Mouse (Mus musculus) layer of hippocampus, postnatal 10 days (tissue): ENCODE measurements around the gene Hs3st4. TPM values are rescaled to one million over a fixed set of nuclear protein-coding genes. Genes with fewer than 3 reads are reported as not detected.

Experiments
- DNase-seq, 2 experiments: peaks; one replicate each; pipeline ENCODE4 v3.0.0; 2021; ENCODE audit warnings: low spot score in 2 of 2
- total RNA-seq, 2 experiments: library from RNA; stranded (reverse); gene quantifications; 2 replicates each; pipeline ENCODE4 v1.2.3; 2021

Gene Hs3st4
- total RNA-seq, 2 experiments from 2014 or later, result 74.0 to 84.5 TPM

GRCm38 (mm10) chr7:124131312-124131711, 148.6 kb downstream of the Hs3st4 start:
- peak; percentile 61 to 65 for DNase-seq

DNA sequence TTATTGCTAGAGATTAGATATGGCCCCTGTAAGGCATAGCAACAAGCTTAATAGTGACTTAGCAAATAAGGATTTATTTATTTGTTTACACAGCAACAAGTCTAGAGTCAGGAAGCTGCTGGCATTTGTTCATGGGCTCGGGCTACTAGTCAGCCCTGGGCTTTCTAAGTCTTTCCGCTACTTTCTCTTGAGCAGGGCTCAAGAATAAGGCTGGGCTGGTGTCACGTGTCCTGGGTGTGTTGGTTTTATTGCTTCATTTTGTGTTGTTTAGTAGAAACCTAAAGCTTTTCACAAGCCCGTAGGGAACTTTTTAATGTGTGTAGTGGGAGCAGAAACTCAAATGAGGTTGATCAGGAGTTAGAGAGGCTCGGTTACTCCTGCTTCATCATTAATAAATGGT, 153.5 kb downstream of the Hs3st4 start:
- DNase-seq, result no peak

DNA sequence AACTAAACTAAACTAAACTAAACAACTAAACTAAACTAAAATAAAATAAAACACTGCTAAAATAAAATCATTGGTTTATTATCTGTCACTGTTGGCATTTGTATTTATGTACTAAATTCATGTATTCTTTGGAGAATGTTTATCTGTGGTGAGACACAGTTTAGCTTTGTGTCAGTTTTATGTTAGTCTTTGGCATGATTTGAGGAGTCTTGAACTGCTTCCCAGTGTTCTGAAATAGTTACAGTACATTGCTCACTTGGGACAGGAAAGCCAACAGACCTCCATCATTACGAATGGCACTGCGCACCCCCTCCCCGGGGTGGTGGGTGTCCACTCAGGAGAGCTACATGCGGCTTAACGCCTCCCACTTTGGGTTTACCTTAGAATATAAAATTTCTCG, 158.6 kb downstream of the Hs3st4 start:
- no peak for DNase-seq

- DNase-seq, result no peak
These were observed 168.2 kb downstream of the Hs3st4 start for GRCm38 (mm10) chr7:124150901-124151300.

- no peak for DNase-seq
These were observed 180.6 kb downstream of the Hs3st4 start for GRCm38 (mm10) chr7:124163301-124163700.

DNA sequence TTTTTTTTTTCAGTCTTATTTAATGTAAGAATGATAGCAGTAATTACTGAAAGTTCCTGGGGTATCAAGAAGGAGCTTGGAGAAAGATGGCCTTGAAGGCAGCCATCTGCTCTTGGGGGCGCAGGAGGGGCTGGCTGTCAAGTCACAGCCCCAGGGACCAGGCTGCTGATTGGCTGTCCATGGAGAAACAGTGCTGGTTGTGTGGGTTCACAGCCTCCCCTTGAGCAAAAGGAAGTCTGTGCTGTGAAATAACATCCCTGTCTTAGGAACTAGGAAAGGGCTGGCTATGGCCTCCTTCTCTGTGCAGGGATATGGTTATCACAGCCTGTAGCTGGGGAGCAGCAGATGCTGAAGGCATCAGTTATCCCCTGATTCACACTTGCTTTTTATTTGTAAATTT, 183.6 kb downstream of the Hs3st4 start:
- no peak for DNase-seq

DNA sequence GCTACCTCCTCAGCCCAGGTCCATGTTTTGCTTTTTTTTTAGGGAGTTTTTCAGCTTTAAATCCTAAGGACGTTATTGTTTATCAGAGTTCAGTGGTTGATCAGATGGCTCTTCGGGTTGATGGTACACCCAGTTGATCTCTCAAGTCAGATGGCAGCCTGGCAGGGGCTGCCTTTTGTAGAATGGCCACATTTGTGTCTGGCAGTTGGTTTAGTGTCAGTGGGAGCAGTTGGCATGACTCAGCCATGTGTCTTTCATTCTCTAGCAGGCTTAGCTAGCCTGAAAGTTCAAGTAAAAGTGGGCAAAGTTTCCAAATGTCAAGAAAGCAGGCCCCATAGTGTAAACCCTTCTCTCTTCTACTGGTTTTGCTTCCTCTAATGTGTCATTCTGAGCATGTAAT, 186.1 kb downstream of the Hs3st4 start:
- no peak for DNase-seq

GRCm38 (mm10) chr7:124170001-124170400, 187.3 kb downstream of the Hs3st4 start:
- DNase-seq, result no peak

DNA sequence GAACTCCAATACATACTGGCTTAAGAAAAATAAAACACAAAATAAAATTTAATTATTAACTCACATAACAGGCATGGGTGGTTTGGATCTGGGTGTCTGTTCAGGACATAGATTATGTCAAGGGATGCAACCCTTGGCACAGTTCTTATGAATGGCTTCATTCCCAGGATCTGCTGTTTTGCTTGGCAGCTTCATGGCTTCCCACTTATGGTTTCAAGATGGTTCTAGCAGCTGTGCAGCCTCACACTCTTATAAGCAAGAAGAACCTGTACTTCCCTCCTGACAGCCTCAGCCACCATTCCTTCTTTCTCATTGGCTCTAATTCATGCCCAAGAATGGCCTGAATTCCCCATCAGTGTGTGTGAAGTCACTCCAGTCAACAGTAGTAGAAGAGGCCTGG, 189.3 kb downstream of the Hs3st4 start:
- DNase-seq, result no peak

DNA sequence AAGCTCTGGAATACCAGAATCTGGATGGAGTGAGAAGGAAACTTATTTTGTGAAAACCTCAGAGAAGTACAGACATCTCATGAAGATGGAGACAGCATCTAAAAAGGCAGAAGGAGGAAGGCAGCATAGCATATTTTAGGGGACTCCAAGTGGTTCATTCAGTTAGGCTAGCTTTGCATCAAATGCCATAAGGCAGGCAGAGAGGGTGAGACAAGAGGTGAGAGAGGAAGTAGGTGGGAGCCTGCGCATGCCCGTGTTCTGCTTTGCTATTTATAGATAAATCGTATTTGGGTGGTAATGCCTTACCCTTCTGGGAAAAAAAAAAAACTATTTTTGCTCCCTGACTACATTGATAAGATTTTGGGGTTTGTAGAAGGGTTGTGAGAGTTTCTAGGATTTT, 198.3 kb downstream of the Hs3st4 start:
- no peak for DNase-seq

DNA sequence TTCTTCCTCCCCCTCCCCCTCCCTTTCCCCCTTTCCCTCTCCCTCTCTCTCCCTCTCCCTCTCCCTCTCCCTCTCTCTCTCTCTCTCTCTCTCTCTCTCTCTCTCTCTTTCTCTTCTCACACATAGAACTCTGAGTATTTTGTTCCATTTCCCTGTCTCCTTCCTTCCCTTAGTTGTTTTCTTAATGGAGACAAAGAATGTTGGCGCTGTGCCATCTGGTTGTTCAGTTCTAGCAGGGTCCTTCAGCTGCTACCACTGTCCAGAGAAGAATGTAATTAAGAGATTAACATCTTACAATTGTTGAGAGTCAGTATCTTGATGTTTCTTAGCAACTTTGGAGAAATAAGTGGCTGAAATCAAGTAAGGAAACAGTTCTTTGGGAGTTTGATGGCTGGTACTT, 202.0 kb downstream of the Hs3st4 start:
- DNase-seq, result no peak

- DNase-seq, result no peak
These were observed 216.3 kb downstream of the Hs3st4 start for GRCm38 (mm10) chr7:124198811-124199570.

- no peak for DNase-seq
These were observed 234.3 kb downstream of the Hs3st4 start for GRCm38 (mm10) chr7:124216921-124217320.

- DNase-seq, result peak; percentile 14 to 36
These were observed 237.9 kb downstream of the Hs3st4 start for GRCm38 (mm10) chr7:124220556-124220955.

DNA sequence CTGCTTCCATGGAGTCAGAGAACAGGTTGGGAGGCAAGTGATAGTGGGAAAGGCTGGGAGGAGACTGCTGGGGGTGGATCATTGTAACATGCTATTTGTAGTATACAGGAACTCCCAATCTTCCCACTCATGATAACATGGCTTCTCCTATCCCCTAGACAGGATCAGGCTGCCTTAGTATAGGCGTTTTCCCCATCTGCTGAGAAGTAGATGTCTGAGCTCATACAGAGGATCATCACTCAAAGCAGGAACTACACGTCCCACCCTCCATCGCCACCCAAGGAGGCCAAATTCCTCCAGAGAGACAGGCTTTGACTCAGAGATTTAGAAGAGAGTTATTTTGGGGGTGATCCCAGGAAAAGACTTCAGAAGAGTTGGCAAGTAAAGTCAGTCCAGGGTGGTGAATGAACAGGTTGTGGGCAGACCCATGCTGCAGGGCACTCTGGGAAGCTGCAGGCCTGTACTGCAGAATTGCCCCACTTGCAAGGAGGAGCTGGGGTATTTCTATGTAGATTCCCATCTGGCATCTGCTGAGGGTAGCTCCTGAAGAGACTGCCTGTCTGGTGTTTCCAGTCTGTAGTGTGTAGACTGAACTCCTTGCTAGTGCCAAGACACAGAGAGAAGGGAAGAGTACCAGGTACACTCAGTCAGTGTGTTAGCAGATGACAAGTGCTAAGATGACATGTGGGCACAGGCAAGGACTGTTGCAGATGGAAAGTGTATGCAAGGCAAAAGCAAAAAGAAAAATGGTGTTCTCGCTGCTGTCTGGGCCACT, 255.4 kb downstream of the Hs3st4 start:
- no peak for DNase-seq

GRCm38 (mm10) chr7:124239903-124240647, 257.4 kb downstream of the Hs3st4 start:
- no peak for DNase-seq

DNA sequence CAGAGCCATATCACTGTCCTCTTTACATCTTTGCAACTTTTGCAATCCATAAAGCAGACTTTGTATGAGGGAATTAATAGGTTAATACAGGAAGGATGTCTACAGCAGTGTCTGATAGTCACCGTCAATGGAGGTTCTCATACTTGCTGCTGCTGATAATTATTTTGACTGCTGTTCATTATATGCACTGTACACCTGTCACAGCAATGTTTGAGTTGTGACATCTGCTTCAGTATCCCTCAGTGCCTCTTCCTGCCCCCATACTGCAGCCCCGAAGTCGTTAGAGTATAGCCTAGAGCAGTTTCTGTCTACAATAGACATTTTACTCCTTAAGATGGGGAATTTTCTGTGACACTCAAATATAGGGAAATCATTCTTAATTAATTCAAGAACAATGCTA, 267.2 kb downstream of the Hs3st4 start:
- no peak for DNase-seq

DNA sequence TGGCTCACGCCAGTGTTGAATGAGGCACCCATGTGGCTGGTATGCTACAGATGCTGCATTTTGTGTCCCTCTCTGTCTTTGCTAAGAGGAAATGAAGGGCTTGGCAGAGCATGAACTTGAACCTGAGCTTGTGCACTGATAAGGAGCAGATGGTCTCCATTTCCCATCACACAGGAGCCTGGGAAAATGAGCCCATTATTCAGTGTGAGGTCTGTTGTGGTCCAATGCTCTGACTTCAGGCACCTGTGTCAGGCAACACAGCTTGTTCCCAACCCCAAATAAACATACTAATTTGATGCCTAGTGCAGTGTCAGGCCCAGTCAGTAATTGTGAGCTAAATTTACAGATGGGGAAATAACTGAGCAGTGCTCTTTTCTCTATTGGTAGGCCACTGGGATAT, 267.9 kb downstream of the Hs3st4 start:
- no peak for DNase-seq

DNA sequence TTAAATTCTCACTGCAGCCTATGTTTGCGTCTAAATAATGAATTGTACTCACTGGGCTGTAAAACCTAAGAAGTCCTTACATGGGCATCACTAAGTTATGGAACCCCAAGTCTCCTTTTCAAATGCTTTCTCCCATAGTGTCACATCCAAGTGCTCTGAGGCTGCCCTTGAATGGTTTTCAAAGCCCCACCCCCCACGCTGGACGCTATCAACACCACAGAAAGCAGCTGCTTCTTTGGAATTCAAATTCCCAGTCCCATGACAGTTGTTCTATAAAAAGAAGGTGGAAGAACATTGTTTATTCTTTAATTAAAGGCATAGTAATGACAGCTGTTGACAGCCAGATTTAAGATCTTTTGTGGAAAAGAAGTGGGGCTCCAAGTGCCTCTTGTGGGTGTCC, 275.8 kb downstream of the Hs3st4 start:
- no peak for DNase-seq

DNA sequence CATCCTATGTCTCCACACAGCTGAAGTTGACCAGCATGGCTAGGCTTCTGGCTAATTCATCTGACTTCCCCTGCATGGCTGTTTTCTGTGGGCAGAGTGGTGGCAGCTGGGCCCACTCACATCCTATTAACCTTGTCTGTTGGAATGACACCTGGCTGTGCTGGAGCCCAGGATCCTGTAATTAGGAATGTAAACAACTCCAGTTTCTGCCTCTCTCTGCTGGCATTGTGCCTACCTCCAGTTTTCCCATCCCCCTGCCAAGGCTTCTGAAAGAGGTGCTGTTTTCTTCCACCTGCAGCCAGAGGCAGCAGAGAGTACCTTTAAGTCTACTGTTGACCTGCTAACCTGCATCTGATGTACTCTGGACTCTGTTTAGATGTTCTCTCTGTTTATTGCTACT, 288.1 kb downstream of the Hs3st4 start:
- no peak for DNase-seq

DNA sequence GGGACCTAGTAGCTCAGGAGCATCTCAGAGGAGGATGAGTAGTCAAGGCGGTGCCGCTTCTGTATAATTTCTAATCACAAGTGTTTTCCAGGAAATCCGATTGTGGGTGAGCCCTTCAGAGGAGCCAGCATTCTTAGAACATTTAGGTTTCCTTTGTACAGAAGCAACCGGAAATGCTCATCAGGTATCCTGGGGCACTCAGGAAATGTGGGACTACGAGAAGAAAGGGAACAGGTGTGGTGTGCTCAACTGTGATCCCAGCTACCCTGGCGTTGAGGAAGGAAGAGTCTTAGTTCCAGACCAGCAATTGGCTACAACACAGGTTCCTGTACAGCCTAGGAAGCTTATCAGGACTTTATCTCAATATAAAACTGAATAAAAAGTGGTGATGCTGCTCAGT, 307.2 kb downstream of the Hs3st4 start:
- no peak for DNase-seq

GRCm38 (mm10) chr7:124319451-124319850, 336.8 kb downstream of the Hs3st4 start:
- DNase-seq, result peak; percentile 21 to 31
